Mouse (Mus musculus) kidney, adult 2 months (tissue): ENCODE measurements around the gene Mavs.

Source experiments
- CTCF ChIP-seq: fragments of 200-500 bp; conservative IDR thresholded peaks from 2 replicates; pipeline ENCODE4 v1.5.1; 2011; ENCODE audit warnings: low read depth, mild to moderate bottlenecking, control low read depth, low read length, moderate library complexity, mixed read lengths; ENCODE audit not compliant: insufficient read depth, insufficient read length
- POLR2A ChIP-seq: fragments of 200-500 bp; IDR thresholded peaks from one replicate; pipeline ENCODE4 v1.6.1; 2011; ENCODE audit warnings: low read depth, low read length, control low read depth

DNA sequence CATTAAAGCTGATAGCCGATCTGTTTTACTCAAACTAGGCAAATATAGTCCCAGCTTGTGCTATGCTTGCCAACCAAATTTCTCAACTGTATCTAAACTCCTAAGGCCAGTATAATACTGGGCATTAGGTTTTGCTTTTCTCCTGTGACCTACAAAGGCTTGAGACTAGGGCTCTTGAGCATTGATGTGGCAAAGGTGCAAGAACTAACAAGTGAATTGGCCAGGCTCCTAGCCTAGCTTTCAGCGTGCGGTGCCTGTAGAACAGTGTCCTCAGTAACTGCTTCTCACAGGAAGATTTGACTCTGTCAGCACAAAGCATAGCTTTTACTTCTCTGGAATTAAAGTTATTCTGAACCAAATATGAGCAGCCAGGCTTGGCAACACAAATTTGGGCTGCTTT lies 41.6 kb downstream of the Mavs start:
- TF ChIP-seq POLR2A = no peak
- TF ChIP-seq CTCF = no peak
